Mouse (Mus musculus) bone marrow macrophage, adult 2 months (primary cell): ENCODE measurements around the gene Gpr183. TPM values are rescaled to one million over a fixed set of nuclear protein-coding genes. Genes with fewer than 3 reads are reported as not detected.

Source experiments
- H3K27ac ChIP-seq: 2 replicates; pipeline ENCODE4 v1.5.1; 2012; ENCODE audit warnings: low read depth, low read length; ENCODE audit not compliant: insufficient read depth
- H3K4me1 ChIP-seq: 2 replicates; pipeline ENCODE4 v1.6.1; 2012; ENCODE audit warnings: low read length; ENCODE audit not compliant: control insufficient read depth, insufficient read depth
- H3K4me3 ChIP-seq: 2 replicates; pipeline ENCODE4 v1.5.1; 2012; ENCODE audit warnings: mild to moderate bottlenecking, low read length, moderate library complexity; ENCODE audit not compliant: insufficient read depth
- CTCF ChIP-seq: IDR thresholded peaks from 2 replicates; pipeline ENCODE4 v1.5.1; 2012; ENCODE audit warnings: low read depth, mild to moderate bottlenecking, low read length, moderate library complexity
- POLR2A ChIP-seq: IDR thresholded peaks from 2 replicates; pipeline ENCODE4 v1.6.1; 2012; ENCODE audit warnings: mild to moderate bottlenecking, low read depth, low read length, borderline replicate concordance
- polyA plus RNA-seq: library from polyadenylated mRNA; stranded (reverse); fragments of >200 nt; gene quantifications from 2 replicates; pipeline ENCODE4 v1.2.4, GENCODE M21; 2012; ENCODE audit not compliant: missing spikeins, insufficient read depth, insufficient read length

Gene Gpr183
- polyA plus RNA-seq, 1 experiment, result 34.1 TPM

- peaks cover 60% of the 10 kb centered on the region for H3K4me1 ChIP-seq
- no peak overlapping the region for H3K4me3 ChIP-seq
- peak overlapping the region; percentile 97 for H3K27ac ChIP-seq
- TF ChIP-seq POLR2A (no peak), CTCF (0 out of 2 replicates have a peak, but pooled peaks have one; percentile 30)
Measured at GRCm38 (mm10) chr14:121929243-121929951, 35.6 kb downstream of the Gpr183 start.

GRCm38 (mm10) chr14:121928375-121929137 is 36.4 kb downstream of the Gpr183 start:
- Histone ChIP-seq H3K4me1 (peaks cover 51% of the 10 kb centered on the region), H3K27ac (peak overlapping the region; percentile 97), H3K4me3 (no peak overlapping the region)
- TF ChIP-seq CTCF (no peak), POLR2A (no peak)

GRCm38 (mm10) chr14:121927451-121927850 is 37.5 kb downstream of the Gpr183 start:
- no peak overlapping the region for H3K27ac ChIP-seq
- no peak overlapping the region for H3K4me3 ChIP-seq
- H3K4me1 ChIP-seq, result peaks cover 47% of the 10 kb centered on the region
- TF ChIP-seq POLR2A, result no peak
- no peak for TF ChIP-seq CTCF

- TF ChIP-seq CTCF, result no peak
- TF ChIP-seq POLR2A, result no peak
- Histone ChIP-seq H3K4me1 (peaks cover 44% of the 10 kb centered on the region), H3K4me3 (no peak overlapping the region), H3K27ac (no peak overlapping the region)
Measured at GRCm38 (mm10) chr14:121926901-121927300, 38.1 kb downstream of the Gpr183 start.

GRCm38 (mm10) chr14:121924876-121925275 is 40.1 kb downstream of the Gpr183 start:
- Histone ChIP-seq H3K27ac (no peak overlapping the region), H3K4me1 (peaks cover 29% of the 10 kb centered on the region), H3K4me3 (no peak overlapping the region)
- TF ChIP-seq CTCF (no peak), POLR2A (no peak)

- TF ChIP-seq POLR2A (no peak), CTCF (no peak)
- Histone ChIP-seq H3K27ac (peak overlapping the region; percentile 25; the same call in 1 of the 2 replicates), H3K4me3 (no peak overlapping the region), H3K4me1 (peaks cover 16% of the 10 kb centered on the region)
Measured at GRCm38 (mm10) chr14:121922731-121923130, 42.3 kb downstream of the Gpr183 start.

- TF ChIP-seq POLR2A, result no peak
- no peak for TF ChIP-seq CTCF
- peaks cover 18% of the 10 kb centered on the region for H3K4me1 ChIP-seq
- no peak overlapping the region for H3K27ac ChIP-seq
- no peak overlapping the region for H3K4me3 ChIP-seq
Measured at GRCm38 (mm10) chr14:121922016-121922415, 43.0 kb downstream of the Gpr183 start.

GRCm38 (mm10) chr14:121920511-121921124 is 44.4 kb downstream of the Gpr183 start:
- H3K27ac ChIP-seq, result no peak overlapping the region
- TF ChIP-seq POLR2A (no peak), CTCF (no peak)
- H3K4me1 ChIP-seq, result peaks cover 27% of the 10 kb centered on the region
- H3K4me3 ChIP-seq, result no peak overlapping the region

GRCm38 (mm10) chr14:121919752-121920151 is 45.2 kb downstream of the Gpr183 start:
- peaks cover 25% of the 10 kb centered on the region for H3K4me1 ChIP-seq
- no peak overlapping the region for H3K27ac ChIP-seq
- TF ChIP-seq POLR2A (no peak), CTCF (peak; percentile 64; the same call in 1 of the 2 replicates)
- no peak overlapping the region for H3K4me3 ChIP-seq
